Mouse (Mus musculus) liver, embryonic 12.5 days (tissue): ENCODE data around the gene Cachd1. TPM values are rescaled to one million over a fixed set of nuclear protein-coding genes. Genes with fewer than 3 reads are reported as not detected.

Experiments
- ATAC-seq: fragments of 200-750 bp; cut with Nextera tagmentation; 2 replicates; pipeline ENCODE4 v1.8.0; 2017; ENCODE audit warnings: moderate number of reproducible peaks, mild to moderate bottlenecking, moderate library complexity
- H3K27ac ChIP-seq: fragments of 300-500 bp; sonication (generic); 2 replicates; pipeline ENCODE4 v1.5.1; 2016; ENCODE audit warnings: mild to moderate bottlenecking
- H3K27me3 ChIP-seq: fragments of 300-500 bp; sonication (generic); replicated peaks from 2 replicates; pipeline ENCODE4 v1.6.1; 2016; ENCODE audit warnings: mild to moderate bottlenecking, moderate library complexity
- H3K36me3 ChIP-seq: fragments of 300-500 bp; sonication (generic); 2 replicates; pipeline ENCODE4 v1.6.1; 2016; ENCODE audit warnings: mild to moderate bottlenecking, moderate library complexity
- H3K4me1 ChIP-seq: fragments of 300-500 bp; sonication (generic); 2 replicates; pipeline ENCODE4 v1.6.1; 2016
- H3K4me2 ChIP-seq: fragments of 300-500 bp; sonication (generic); 2 replicates; pipeline ENCODE4 v1.6.1; 2016; ENCODE audit warnings: mild to moderate bottlenecking, moderate library complexity
- H3K4me3 ChIP-seq: fragments of 300-500 bp; sonication (generic); 2 replicates; pipeline ENCODE4 v1.5.1; 2016; ENCODE audit warnings: mild to moderate bottlenecking, moderate library complexity
- H3K9ac ChIP-seq: fragments of 300-500 bp; sonication (generic); 2 replicates; pipeline ENCODE4 v1.6.1; 2016; ENCODE audit warnings: mild to moderate bottlenecking, moderate library complexity
- H3K9me3 ChIP-seq: fragments of 300-500 bp; sonication (generic); replicated peaks from 2 replicates; pipeline ENCODE4 v1.6.1; 2016; ENCODE audit warnings: mild to moderate bottlenecking, moderate library complexity
- WGBS: fragments of 180-500 bp; shearing (Covaris S2); methylation state at CpG from one replicate; pipeline ENCODE4 v1.1.7; 2016; ENCODE audit not compliant: insufficient replicate concordance; 5-methylcytosine and 5-hydroxymethylcytosine counted together
- polyA plus RNA-seq: library from polyadenylated mRNA; unstranded; fragments of >200 nt; fragmentation: Nextera tagmentation; extraction: Ambion mirVana; gene quantifications from 2 replicates; pipeline ENCODE4 v1.2.1, GENCODE M21; 2016

The Cachd1 gene
- polyA plus RNA-seq, 1 experiment from 2014 or later: 7.4 TPM

- H3K9ac ChIP-seq: no peak overlapping the region
- H3K36me3 ChIP-seq: no peaks in the 10 kb centered on the region
- WGBS: 62% methylated on average over 7 of the region's 7 CpGs
- no peaks in the 10 kb centered on the region for H3K9me3 ChIP-seq
- no peaks in the 10 kb centered on the region for H3K4me1 ChIP-seq
- H3K4me2 ChIP-seq: no peak overlapping the region
- no peak overlapping the region for H3K4me3 ChIP-seq
- no peaks in the 10 kb centered on the region for H3K27me3 ChIP-seq
- no peak for ATAC-seq
- H3K27ac ChIP-seq: no peak overlapping the region
Measured at GRCm38 (mm10) chr4:100850846-100851495, 74.5 kb downstream of the Cachd1 start.

- Histone ChIP-seq H3K27ac (no peak overlapping the region), H3K9ac (no peak overlapping the region), H3K4me3 (no peak overlapping the region), H3K4me2 (no peak overlapping the region), H3K36me3 (no peaks in the 10 kb centered on the region), H3K27me3 (no peaks in the 10 kb centered on the region), H3K4me1 (no peaks in the 10 kb centered on the region), H3K9me3 (no peaks in the 10 kb centered on the region)
- ATAC-seq: no peak
- 56% methylated on average over 3 of the region's 3 CpGs for WGBS
Measured at GRCm38 (mm10) chr4:100852448-100852847, 76.0 kb downstream of the Cachd1 start.

- Histone ChIP-seq H3K9ac (no peak overlapping the region), H3K4me2 (no peak overlapping the region), H3K27ac (no peak overlapping the region), H3K4me3 (no peak overlapping the region), H3K4me1 (no peaks in the 10 kb centered on the region), H3K27me3 (no peaks in the 10 kb centered on the region), H3K9me3 (no peaks in the 10 kb centered on the region), H3K36me3 (no peaks in the 10 kb centered on the region)
- no peak for ATAC-seq
- 41% methylated on average over 1 of the region's 1 CpGs for WGBS
Measured at GRCm38 (mm10) chr4:100853426-100853825, 77.0 kb downstream of the Cachd1 start.

- Histone ChIP-seq H3K4me1 (no peaks in the 10 kb centered on the region), H3K9me3 (no peaks in the 10 kb centered on the region), H3K27ac (no peak overlapping the region), H3K9ac (no peak overlapping the region), H3K36me3 (no peaks in the 10 kb centered on the region), H3K4me2 (no peak overlapping the region), H3K27me3 (no peaks in the 10 kb centered on the region), H3K4me3 (no peak overlapping the region)
- ATAC-seq: no peak
- WGBS: 64% methylated on average over 4 of the region's 4 CpGs
Measured at GRCm38 (mm10) chr4:100855373-100855772, 78.9 kb downstream of the Cachd1 start.

- no peaks in the 10 kb centered on the region for H3K4me1 ChIP-seq
- no peak overlapping the region for H3K9ac ChIP-seq
- ATAC-seq: no peak
- 57% methylated on average over 3 of the region's 3 CpGs for WGBS
- no peaks in the 10 kb centered on the region for H3K36me3 ChIP-seq
- H3K4me3 ChIP-seq: no peak overlapping the region
- H3K9me3 ChIP-seq: no peaks in the 10 kb centered on the region
- no peaks in the 10 kb centered on the region for H3K27me3 ChIP-seq
- no peak overlapping the region for H3K4me2 ChIP-seq
- no peak overlapping the region for H3K27ac ChIP-seq
Measured at GRCm38 (mm10) chr4:100857411-100857869, 81.0 kb downstream of the Cachd1 start.

GRCm38 (mm10) chr4:100863861-100864428 lies 87.5 kb downstream of the Cachd1 start:
- Histone ChIP-seq H3K27me3 (no peaks in the 10 kb centered on the region), H3K9me3 (no peaks in the 10 kb centered on the region), H3K4me1 (peaks cover 4% of the 10 kb centered on the region; the same call in 1 of the 2 replicates), H3K36me3 (no peaks in the 10 kb centered on the region), H3K27ac (no peak overlapping the region), H3K4me3 (no peak overlapping the region), H3K9ac (no peak overlapping the region), H3K4me2 (no peak overlapping the region)
- no peak for ATAC-seq
- 59% methylated on average over 15 of the region's 15 CpGs for WGBS

GRCm38 (mm10) chr4:100865423-100865822 lies 88.9 kb downstream of the Cachd1 start:
- Histone ChIP-seq H3K27ac (no peak overlapping the region), H3K9ac (no peak overlapping the region), H3K4me3 (no peak overlapping the region), H3K27me3 (no peaks in the 10 kb centered on the region), H3K9me3 (no peaks in the 10 kb centered on the region), H3K4me1 (peaks cover 4% of the 10 kb centered on the region; the same call in 1 of the 2 replicates), H3K4me2 (no peak overlapping the region), H3K36me3 (no peaks in the 10 kb centered on the region)
- no peak for ATAC-seq
- WGBS: 47% methylated on average over 13 of the region's 13 CpGs

GRCm38 (mm10) chr4:100865962-100866703 lies 89.7 kb downstream of the Cachd1 start:
- no peak for ATAC-seq
- H3K4me2 ChIP-seq: no peak overlapping the region

GRCm38 (mm10) chr4:100877351-100877750 lies 100.9 kb downstream of the Cachd1 start:
- Histone ChIP-seq H3K36me3 (no peaks in the 10 kb centered on the region), H3K4me2 (no peak overlapping the region), H3K4me3 (no peak overlapping the region), H3K9me3 (no peaks in the 10 kb centered on the region), H3K4me1 (no peaks in the 10 kb centered on the region), H3K27me3 (no peaks in the 10 kb centered on the region), H3K9ac (no peak overlapping the region), H3K27ac (no peak overlapping the region)
- ATAC-seq: no peak
- WGBS: 56% methylated on average over 3 of the region's 3 CpGs

More at GRCm38 (mm10) chr4:100865962-100866703, 89.7 kb downstream of the Cachd1 start:
- WGBS: 66% methylated on average over 12 of the region's 12 CpGs
- H3K4me3 ChIP-seq: no peak overlapping the region
- no peak overlapping the region for H3K27ac ChIP-seq
- H3K9me3 ChIP-seq: no peaks in the 10 kb centered on the region
- peaks cover 4% of the 10 kb centered on the region; the same call in 1 of the 2 replicates for H3K4me1 ChIP-seq
- no peaks in the 10 kb centered on the region for H3K27me3 ChIP-seq
- no peaks in the 10 kb centered on the region for H3K36me3 ChIP-seq
- no peak overlapping the region for H3K9ac ChIP-seq

- Histone ChIP-seq H3K9ac (no peak overlapping the region), H3K4me3 (no peak overlapping the region), H3K27me3 (no peaks in the 10 kb centered on the region), H3K36me3 (no peaks in the 10 kb centered on the region), H3K4me2 (no peak overlapping the region), H3K4me1 (no peaks in the 10 kb centered on the region), H3K27ac (no peak overlapping the region), H3K9me3 (no peaks in the 10 kb centered on the region)
- 71% methylated on average over 8 of the region's 8 CpGs for WGBS
- ATAC-seq: no peak
Measured at GRCm38 (mm10) chr4:100879414-100879813, 102.9 kb downstream of the Cachd1 start.

- Histone ChIP-seq H3K9me3 (no peaks in the 10 kb centered on the region), H3K4me3 (no peak overlapping the region), H3K9ac (no peak overlapping the region), H3K4me2 (no peak overlapping the region), H3K4me1 (no peaks in the 10 kb centered on the region), H3K27me3 (no peaks in the 10 kb centered on the region), H3K36me3 (no peaks in the 10 kb centered on the region), H3K27ac (no peak overlapping the region)
- 65% methylated on average over 4 of the region's 4 CpGs for WGBS
- no peak for ATAC-seq
Measured at GRCm38 (mm10) chr4:100880075-100880474, 103.6 kb downstream of the Cachd1 start.
